Mouse (Mus musculus) bone marrow, adult 2 months (tissue): ENCODE measurements around the gene Mpdz.

ENCODE experiments used
- CTCF ChIP-seq: fragments of 200-500 bp; IDR thresholded peaks from 2 replicates; pipeline ENCODE4 v1.5.1; 2011; ENCODE audit warnings: low read length, control low read depth; ENCODE audit not compliant: control insufficient read depth, insufficient read depth
- POLR2A ChIP-seq: fragments of 200-500 bp; IDR thresholded peaks from 2 replicates; pipeline ENCODE4 v1.6.1; 2011; ENCODE audit warnings: low read depth, mild to moderate bottlenecking, control low read depth, low read length, borderline replicate concordance; ENCODE audit not compliant: control insufficient read depth

DNA sequence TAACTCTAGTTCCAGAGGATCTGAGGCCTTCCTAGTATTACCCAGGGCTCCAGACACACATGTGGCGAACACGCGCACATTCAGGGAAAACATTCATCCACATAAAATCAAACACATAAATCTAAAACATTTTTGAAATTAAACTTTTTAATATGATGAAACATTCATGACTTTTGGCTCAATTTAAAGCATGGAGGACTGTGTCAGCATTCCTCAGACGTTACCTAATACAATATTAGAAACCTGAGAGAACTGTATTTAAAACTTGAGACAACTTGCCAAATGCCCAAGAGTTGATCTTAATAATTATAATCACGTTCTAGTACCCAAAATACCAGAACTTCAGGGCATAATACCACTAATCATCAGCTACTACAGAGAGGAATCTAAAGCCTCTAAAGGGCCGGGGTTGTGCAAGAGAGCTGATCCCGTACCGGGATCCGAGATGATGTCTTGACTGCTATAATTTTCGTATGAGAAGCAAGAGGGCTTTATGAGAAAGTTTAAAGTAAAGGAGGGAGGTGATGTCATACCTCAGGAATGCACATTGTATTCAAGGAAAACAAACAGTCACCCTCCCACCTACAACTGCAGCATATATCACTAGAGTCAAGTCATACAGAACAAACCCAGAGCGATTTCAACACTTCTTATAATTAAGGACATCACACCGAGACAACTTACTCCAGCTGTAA, 133.0 kb downstream of the Mpdz start:
- TF ChIP-seq CTCF, result no peak
- no peak for TF ChIP-seq POLR2A
